Mouse (Mus musculus): ENCODE results near the gene Vmn2r43.
"Not testable (repeated sequence)": the region's sequence is repeated elsewhere in the genome, so short reads cannot be mapped to it uniquely, and the experiment has no call there.

Gene Vmn2r43

GRCm38 (mm10) chr7:8260499-8260898, at the start of gene Vmn2r43:
Gene Vmn2r43, minus strand, starts transcription at chr7:8260599.
- DNase-seq (ENCODE audit: low spot score in 2 of 2): not testable (repeated sequence)

DNA sequence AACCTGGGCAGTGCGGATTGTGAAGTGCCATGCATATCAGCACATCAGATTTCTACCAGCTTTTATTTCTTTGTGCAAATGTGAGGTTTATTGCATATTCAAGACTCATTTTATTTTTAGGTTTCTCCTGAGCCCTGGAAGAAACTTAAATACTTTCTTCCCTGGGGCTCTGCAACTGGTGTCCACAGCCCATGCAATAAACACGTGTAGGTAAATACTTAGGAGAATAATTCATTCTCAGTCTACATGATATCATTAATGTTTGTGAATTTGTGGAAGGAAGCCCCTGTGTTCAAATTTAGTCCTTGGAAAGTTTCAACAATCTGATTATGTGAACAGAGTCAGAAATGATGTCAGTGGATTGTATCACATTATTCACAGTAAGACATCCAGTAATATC, 60.2 kb downstream of the Vmn2r43 start, which contains the start of gene Vmn2r42:
Gene Vmn2r42 (minus strand): TSS at position 101 of the 400 bp plus-strand sequence.
- DNase-seq (ENCODE audit: low spot score in 2 of 2): not testable (repeated sequence)

Data from frontal cortex, postnatal 10 days (tissue).